Mouse (Mus musculus): ENCODE data around the gene 1810055G02Rik.

1810055G02Rik gene

GRCm38 (mm10) chr19:3695471-3695870 lies 12.6 kb upstream of the 1810055G02Rik start:
- no peak for DNase-seq

GRCm38 (mm10) chr19:3695976-3696375 lies 12.1 kb upstream of the 1810055G02Rik start:
- no peak for DNase-seq

GRCm38 (mm10) chr19:3698035-3698434 lies 10.1 kb upstream of the 1810055G02Rik start:
- no peak for DNase-seq

GRCm38 (mm10) chr19:3699508-3700438 lies 8.3 kb upstream of the 1810055G02Rik start:
- peak; percentile 87 for DNase-seq

GRCm38 (mm10) chr19:3702460-3702859 lies 5.6 kb upstream of the 1810055G02Rik start:
- DNase-seq = no peak

GRCm38 (mm10) chr19:3706258-3706657 lies 1.8 kb upstream of the 1810055G02Rik start:
- DNase-seq = peak; percentile 44

DNA sequence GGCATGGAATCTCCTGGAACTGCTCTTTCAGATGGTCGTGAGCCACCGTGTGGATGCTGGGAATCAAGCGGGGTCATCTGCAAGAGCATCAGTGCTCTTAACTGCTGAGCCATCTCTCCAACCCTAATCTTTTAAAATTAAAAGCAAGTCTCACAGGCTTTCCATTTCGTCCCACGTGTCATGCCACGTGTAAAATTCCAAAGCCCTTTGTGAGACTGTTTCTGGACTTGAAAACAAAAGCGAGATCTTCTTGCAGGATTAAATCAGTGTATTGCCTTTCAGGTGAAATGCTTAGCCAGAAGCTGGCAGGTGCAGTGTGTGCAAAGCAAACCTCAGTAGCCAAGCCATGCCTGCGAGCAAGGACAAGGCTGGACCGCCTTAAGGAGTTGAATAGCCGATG lies 540 bp upstream of the 1810055G02Rik start:
- no peak for DNase-seq

GRCm38 (mm10) chr19:3709013-3709787 lies 1.1 kb downstream of the 1810055G02Rik start:
- no peak for DNase-seq

- DNase-seq = no peak
These were observed 2.3 kb downstream of the 1810055G02Rik start for GRCm38 (mm10) chr19:3710436-3710835.

GRCm38 (mm10) chr19:3714381-3714780 lies 6.3 kb downstream of the 1810055G02Rik start:
- no peak for DNase-seq

GRCm38 (mm10) chr19:3718481-3719361 lies 10.6 kb downstream of the 1810055G02Rik start:
- peak; percentile 77 for DNase-seq

DNA sequence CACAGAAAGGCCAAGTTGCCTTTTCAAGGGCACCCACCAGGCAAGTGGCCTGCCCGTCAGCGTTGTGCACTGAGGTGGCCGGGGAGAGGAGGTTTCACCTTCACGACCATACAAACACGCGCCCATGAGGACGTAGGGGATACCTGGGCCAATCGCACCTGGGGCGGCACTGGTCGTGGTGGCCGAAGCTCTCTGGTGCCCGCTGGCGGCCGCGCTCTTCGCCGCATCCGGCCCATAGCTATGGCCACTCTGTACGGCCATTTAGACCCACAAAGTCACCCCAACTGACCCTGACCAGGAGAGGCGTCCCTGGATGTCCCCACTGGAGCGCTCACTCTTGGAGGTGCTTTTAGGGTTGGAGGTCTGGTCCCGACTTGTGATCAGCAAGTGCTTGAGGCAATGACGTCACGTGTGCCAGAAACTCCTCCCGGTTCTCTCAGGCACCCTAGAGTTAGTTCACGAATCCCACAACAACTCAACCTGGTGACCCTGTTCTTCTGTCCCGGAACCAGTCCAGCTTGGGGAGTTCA lies 11.3 kb downstream of the 1810055G02Rik start:
- DNase-seq = peak; percentile 45

GRCm38 (mm10) chr19:3723170-3723569 lies 15.1 kb downstream of the 1810055G02Rik start:
- no peak for DNase-seq

DNA sequence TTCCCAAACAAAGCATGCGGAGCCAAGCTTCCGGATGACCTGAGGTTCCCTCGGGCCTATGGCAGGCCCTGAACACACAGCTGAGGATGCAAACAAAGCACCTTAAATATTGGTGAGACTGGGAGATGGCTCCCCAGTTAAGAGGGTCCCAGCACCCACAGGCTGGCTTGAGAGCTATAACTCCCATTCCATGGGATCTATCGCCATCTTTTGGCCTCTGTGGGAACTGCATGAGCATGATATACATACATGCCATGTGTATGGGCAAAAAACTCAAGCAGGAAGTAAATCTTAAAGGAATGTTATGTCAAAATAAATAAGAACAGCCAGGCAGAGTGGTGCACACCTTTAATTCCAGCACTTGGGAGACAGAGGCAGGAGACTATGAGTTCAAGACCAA lies 15.8 kb downstream of the 1810055G02Rik start:
- peak; percentile 63 for DNase-seq

- DNase-seq = peak; percentile 78
These were observed 16.7 kb downstream of the 1810055G02Rik start for GRCm38 (mm10) chr19:3724779-3725178.

- DNase-seq = no peak
These were observed 20.8 kb downstream of the 1810055G02Rik start for GRCm38 (mm10) chr19:3728901-3729300.

GRCm38 (mm10) chr19:3730781-3731646 lies 22.9 kb downstream of the 1810055G02Rik start:
- DNase-seq = peak; percentile 49

DNA sequence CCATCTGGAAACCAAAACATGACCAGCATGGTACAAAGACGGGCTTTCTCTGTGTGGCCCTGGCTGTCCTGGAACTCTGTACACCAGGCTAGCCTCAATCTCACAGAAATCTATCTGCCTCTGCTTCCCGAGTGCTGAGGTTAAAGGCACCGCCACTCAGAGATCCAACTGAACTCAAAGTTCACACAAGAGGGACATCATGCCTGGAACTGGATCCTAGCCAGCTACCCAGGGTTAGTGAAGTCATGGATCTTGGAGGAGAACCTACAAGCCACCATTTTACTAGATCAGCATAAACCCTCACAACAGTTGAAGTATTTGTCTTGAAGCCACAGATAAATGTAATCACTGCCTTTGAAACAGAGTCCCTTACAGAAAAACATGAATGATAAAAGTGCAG lies 27.9 kb downstream of the 1810055G02Rik start:
- DNase-seq = no peak

GRCm38 (mm10) chr19:3739650-3740049 lies 31.6 kb downstream of the 1810055G02Rik start:
- DNase-seq = no peak

GRCm38 (mm10) chr19:3742716-3743115 lies 34.6 kb downstream of the 1810055G02Rik start:
- no peak for DNase-seq

GRCm38 (mm10) chr19:3743362-3743761 lies 35.3 kb downstream of the 1810055G02Rik start:
- peak; percentile 16 for DNase-seq

Measured in thymus, postnatal 14 days (tissue).